Mouse (Mus musculus) embryonic facial prominence, embryonic 12.5 days (tissue): ENCODE measurements around the gene Folh1. TPM values are rescaled to one million over a fixed set of nuclear protein-coding genes. Genes with fewer than 3 reads are reported as not detected.
"Not testable (repeated sequence)": the region's sequence is repeated elsewhere in the genome, so short reads cannot be mapped to it uniquely, and the experiment has no call there.

Experiments used
- ATAC-seq: fragments of 200-750 bp; cut with Nextera tagmentation; 2 replicates; pipeline ENCODE4 v1.8.0; 2017; ENCODE audit not compliant: insufficient number of reproducible peaks, insufficient read depth, low FRiP score, low TSS enrichment
- H3K27ac ChIP-seq: fragments of 300-500 bp; sonication (generic); 2 replicates; pipeline ENCODE4 v1.5.1; 2016; ENCODE audit warnings: mild to moderate bottlenecking
- H3K27me3 ChIP-seq: fragments of 300-500 bp; sonication (generic); 2 replicates; pipeline ENCODE4 v1.6.1; 2016; ENCODE audit warnings: mild to moderate bottlenecking, moderate library complexity
- H3K36me3 ChIP-seq: fragments of 300-500 bp; sonication (generic); 2 replicates; pipeline ENCODE4 v1.6.1; 2016; ENCODE audit warnings: mild to moderate bottlenecking
- H3K4me1 ChIP-seq: fragments of 300-500 bp; sonication (generic); 2 replicates; pipeline ENCODE4 v1.6.1; 2016
- H3K4me2 ChIP-seq: fragments of 300-500 bp; sonication (generic); replicated peaks from 2 replicates; pipeline ENCODE4 v1.6.1; 2016; ENCODE audit warnings: mild to moderate bottlenecking, moderate library complexity
- H3K4me3 ChIP-seq: fragments of 300-500 bp; sonication (generic); 2 replicates; pipeline ENCODE4 v1.5.1; 2016; ENCODE audit warnings: mild to moderate bottlenecking
- H3K9ac ChIP-seq: fragments of 300-500 bp; sonication (generic); 2 replicates; pipeline ENCODE4 v1.6.1; 2016; ENCODE audit warnings: mild to moderate bottlenecking, moderate library complexity
- H3K9me3 ChIP-seq: fragments of 300-500 bp; sonication (generic); 2 replicates; pipeline ENCODE4 v1.6.1; 2016; ENCODE audit warnings: mild to moderate bottlenecking, moderate library complexity
- WGBS: fragments of 180-500 bp; shearing (Covaris S2); methylation state at CpG from one replicate; pipeline ENCODE4 v1.1.7; 2016; 5-methylcytosine and 5-hydroxymethylcytosine counted together
- polyA plus RNA-seq: library from polyadenylated mRNA; unstranded; fragments of >200 nt; fragmentation: Nextera tagmentation; extraction: Ambion mirVana; gene quantifications from 2 replicates; pipeline ENCODE4 v1.2.1, GENCODE M21; 2016

The Folh1 gene
- 0.09 and 0.12 TPM in 2 replicates for polyA plus RNA-seq

DNA sequence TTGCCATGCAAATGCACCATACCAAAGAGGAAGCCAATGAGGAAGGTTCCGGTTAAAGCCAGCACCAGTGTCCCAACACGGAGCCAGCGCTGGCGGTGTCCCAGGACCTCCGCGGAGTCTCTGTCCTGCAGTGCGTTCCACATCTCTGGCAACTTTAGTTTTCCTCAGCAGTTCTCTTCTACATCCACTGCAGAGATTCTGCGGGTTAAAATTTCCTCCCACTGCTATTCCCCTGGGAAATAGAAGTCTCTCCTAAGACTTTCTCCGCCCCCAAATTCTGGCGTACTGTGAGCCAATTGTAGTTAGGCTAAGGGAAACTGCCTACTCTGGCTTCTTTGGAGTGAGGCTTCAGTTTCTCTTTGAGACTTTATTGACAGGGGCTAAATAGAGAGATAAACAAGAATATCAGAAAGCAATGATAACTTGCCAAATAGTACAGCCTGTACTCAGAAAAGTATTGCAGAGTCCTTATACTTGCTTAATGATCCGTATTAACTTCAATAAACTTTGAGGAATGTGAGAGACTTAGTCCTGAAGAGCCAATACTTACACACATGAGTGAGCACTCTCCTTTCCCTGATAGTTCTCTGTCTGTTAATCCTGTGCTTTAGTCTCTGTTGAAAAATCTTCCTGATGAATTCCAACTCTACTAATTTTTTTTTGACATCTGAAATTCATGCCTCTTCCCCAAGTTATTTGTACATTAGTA, at the start of gene Folh1:
TSS of gene Folh1 (minus strand) at position 327 of the 709 bp plus-strand sequence.
- Histone ChIP-seq H3K27ac (no peak within 1 kb of the TSS), H3K4me2 (peak within 1 kb of the TSS; percentile 52), H3K4me3 (peak within 1 kb of the TSS; percentile 22), H3K9ac (no peak within 1 kb of the TSS), H3K36me3 (no peaks in the 10 kb centered on the region), H3K9me3 (no peaks in the 10 kb centered on the region), H3K4me1 (peaks cover 5% of the 10 kb centered on the region; the same call in 1 of the 2 replicates), H3K27me3 (no peaks in the 10 kb centered on the region)
- ATAC-seq, result no peak
- 4% methylated on average over 11 of the region's 11 CpGs for WGBS

DNA sequence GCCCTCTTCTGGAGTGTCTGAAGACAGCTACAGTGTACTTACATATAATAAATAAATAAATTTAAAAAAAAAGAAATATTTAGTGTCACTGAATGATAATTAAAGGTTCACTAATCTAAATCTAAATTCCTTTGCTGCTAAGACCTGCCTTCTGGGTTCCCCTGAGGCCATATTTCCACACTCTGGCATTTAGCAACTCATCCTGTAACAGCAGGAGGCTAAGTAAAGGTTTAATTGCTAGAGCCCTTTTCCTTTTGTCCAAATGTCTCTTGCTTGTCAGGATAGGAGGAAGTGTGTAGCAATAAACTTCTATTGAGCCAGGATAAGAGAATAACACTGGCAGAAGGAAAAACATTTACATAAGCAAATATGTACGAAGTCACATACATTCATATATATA, 40.7 kb upstream of the Folh1 start:
- Histone ChIP-seq H3K4me2 (no peak overlapping the region), H3K4me1 (no peaks in the 10 kb centered on the region), H3K4me3 (no peak overlapping the region), H3K9me3 (no peaks in the 10 kb centered on the region), H3K36me3 (no peaks in the 10 kb centered on the region), H3K27ac (no peak overlapping the region), H3K9ac (no peak overlapping the region), H3K27me3 (no peaks in the 10 kb centered on the region)
- 75% methylated on average over 1 of the region's 1 CpGs for WGBS
- no peak for ATAC-seq

GRCm38 (mm10) chr7:86815716-86816115, 40.0 kb upstream of the Folh1 start:
- not testable (repeated sequence) for H3K27me3 ChIP-seq, H3K9me3 ChIP-seq, ATAC-seq, H3K27ac ChIP-seq, H3K4me2 ChIP-seq, H3K4me1 ChIP-seq, H3K4me3 ChIP-seq, H3K9ac ChIP-seq, H3K36me3 ChIP-seq
- WGBS, result 85% methylated on average over 6 of the region's 6 CpGs

- not testable (repeated sequence) for ATAC-seq, H3K4me2 ChIP-seq, H3K27me3 ChIP-seq, H3K4me1 ChIP-seq, H3K36me3 ChIP-seq, H3K9me3 ChIP-seq, H3K27ac ChIP-seq, H3K9ac ChIP-seq, H3K4me3 ChIP-seq
- WGBS, result 84% methylated on average over 5 of the region's 5 CpGs
Measured at GRCm38 (mm10) chr7:86815241-86815640, 39.5 kb upstream of the Folh1 start.

DNA sequence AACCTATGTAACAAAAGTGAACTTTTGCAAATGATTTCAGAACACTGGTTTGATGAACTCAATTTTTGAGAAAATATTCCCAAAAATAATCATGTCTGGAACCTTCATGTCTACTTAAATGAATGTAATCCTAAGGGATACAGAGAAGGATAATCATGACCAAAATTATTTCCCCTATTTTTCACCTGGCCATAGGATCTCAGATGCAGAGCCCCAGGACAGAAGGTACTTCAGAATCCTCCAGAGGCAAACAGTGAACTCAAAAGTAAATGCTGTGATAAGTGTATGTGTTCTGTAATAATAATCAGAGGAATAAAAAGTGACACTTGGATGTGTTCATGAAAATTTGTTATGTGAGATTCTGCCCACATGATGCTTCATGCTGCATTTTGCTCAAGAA, 19.0 kb upstream of the Folh1 start, which contains the start of gene Vmn2r77:
TSS of gene Vmn2r77 (plus strand) at position 301 of the 400 bp plus-strand sequence.
- no peaks in the 10 kb centered on the region for H3K36me3 ChIP-seq
- no peak within 1 kb of the TSS for H3K4me2 ChIP-seq
- H3K27me3 ChIP-seq, result no peaks in the 10 kb centered on the region
- H3K27ac ChIP-seq, result no peak within 1 kb of the TSS
- H3K9me3 ChIP-seq, result no peaks in the 10 kb centered on the region
- H3K4me1 ChIP-seq, result no peaks in the 10 kb centered on the region
- no peak within 1 kb of the TSS for H3K4me3 ChIP-seq
- H3K9ac ChIP-seq, result no peak within 1 kb of the TSS
- no peak for ATAC-seq

GRCm38 (mm10) chr7:86771621-86772020, 4.1 kb downstream of the Folh1 start:
- H3K27me3 ChIP-seq, result no peaks in the 10 kb centered on the region
- no peaks in the 10 kb centered on the region for H3K9me3 ChIP-seq
- 85% methylated on average over 3 of the region's 3 CpGs for WGBS
- H3K36me3 ChIP-seq, result no peaks in the 10 kb centered on the region
- H3K4me1 ChIP-seq, result peaks cover 5% of the 10 kb centered on the region; the same call in 1 of the 2 replicates
- no peak overlapping the region for H3K4me3 ChIP-seq
- no peak overlapping the region for H3K9ac ChIP-seq
- H3K4me2 ChIP-seq, result no peak overlapping the region
- no peak overlapping the region for H3K27ac ChIP-seq
- no peak for ATAC-seq

DNA sequence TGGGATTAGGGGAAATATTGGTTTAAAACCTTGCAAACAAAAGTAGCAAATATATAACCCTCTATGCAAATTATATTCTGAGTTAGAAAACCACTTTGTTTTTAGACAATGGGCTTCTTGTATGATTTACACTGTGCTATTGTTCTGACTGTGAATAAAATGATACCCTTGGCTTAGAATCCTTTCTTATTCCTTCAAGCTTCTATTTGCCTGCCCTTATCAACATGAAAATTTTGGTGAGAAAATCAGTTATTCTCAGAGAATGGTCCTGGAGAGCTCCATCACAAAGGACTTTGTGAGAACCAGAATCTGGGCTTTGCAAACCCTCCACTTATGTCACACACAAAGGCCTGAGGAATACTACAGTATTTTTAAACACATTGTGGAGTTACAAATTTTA, 11.1 kb downstream of the Folh1 start:
- no peak for ATAC-seq
- H3K27me3 ChIP-seq, result no peaks in the 10 kb centered on the region
- no peak overlapping the region for H3K4me3 ChIP-seq
- H3K4me1 ChIP-seq, result no peaks in the 10 kb centered on the region
- H3K27ac ChIP-seq, result no peak overlapping the region
- H3K9ac ChIP-seq, result no peak overlapping the region
- no peaks in the 10 kb centered on the region for H3K36me3 ChIP-seq
- no peaks in the 10 kb centered on the region for H3K9me3 ChIP-seq
- no peak overlapping the region for H3K4me2 ChIP-seq

DNA sequence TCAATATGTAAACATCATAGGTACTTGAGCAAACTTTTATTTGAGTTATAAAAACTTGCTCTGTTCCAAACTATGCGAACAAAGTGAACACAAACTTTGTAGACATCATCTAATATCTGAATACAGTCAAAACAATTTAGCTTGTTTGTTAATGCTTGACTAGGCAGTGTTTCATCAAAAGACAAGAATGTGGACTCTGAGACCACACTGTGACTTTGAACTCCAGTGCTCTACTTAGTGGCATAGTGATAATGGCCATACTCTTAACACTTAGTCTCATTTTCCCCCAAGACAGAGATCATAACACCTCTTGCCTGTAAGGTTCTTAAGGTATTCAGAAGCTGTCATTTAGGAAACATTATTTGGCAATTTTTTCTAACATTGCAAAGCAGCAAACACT, 15.0 kb downstream of the Folh1 start:
- no peak for ATAC-seq
- Histone ChIP-seq H3K9me3 (no peaks in the 10 kb centered on the region), H3K4me1 (no peaks in the 10 kb centered on the region), H3K36me3 (no peaks in the 10 kb centered on the region), H3K27ac (no peak overlapping the region), H3K4me2 (no peak overlapping the region), H3K4me3 (no peak overlapping the region), H3K9ac (no peak overlapping the region), H3K27me3 (no peaks in the 10 kb centered on the region)
- 90% methylated on average over 1 of the region's 1 CpGs for WGBS

DNA sequence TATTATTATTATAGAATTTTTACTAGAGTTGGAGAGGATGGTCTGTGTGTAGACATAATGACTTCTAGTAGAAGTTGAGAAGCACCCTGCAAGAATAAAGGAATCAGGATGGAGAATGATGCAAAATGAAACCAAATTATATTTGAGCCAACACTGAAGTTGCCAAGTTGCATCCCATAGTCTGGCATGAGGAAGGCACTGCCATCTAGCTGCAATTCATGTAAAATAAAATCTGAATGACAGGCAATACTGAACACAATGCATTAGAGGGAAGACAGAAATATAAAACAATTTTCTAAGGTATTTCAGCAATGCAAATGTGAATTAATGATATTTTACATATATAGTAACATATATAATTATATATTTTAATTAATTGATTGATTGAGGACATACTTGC, 50.7 kb downstream of the Folh1 start:
- Histone ChIP-seq H3K4me3 (no peak overlapping the region), H3K9me3 (no peaks in the 10 kb centered on the region), H3K4me1 (no peaks in the 10 kb centered on the region), H3K27ac (no peak overlapping the region), H3K4me2 (no peak overlapping the region), H3K9ac (no peak overlapping the region), H3K27me3 (no peaks in the 10 kb centered on the region), H3K36me3 (no peaks in the 10 kb centered on the region)
- no peak for ATAC-seq

- Histone ChIP-seq H3K9me3 (no peaks in the 10 kb centered on the region), H3K4me3 (no peak within 1 kb of the TSS), H3K36me3 (no peaks in the 10 kb centered on the region), H3K9ac (no peak within 1 kb of the TSS), H3K27me3 (no peaks in the 10 kb centered on the region), H3K4me2 (no peak within 1 kb of the TSS), H3K27ac (no peak within 1 kb of the TSS), H3K4me1 (no peaks in the 10 kb centered on the region)
- ATAC-seq, result no peak
Measured at GRCm38 (mm10) chr7:86688030-86688429, 87.7 kb downstream of the Folh1 start, which contains the start of gene Olfr292. Gene Olfr292, plus strand, starts transcription at chr7:86688330.
